ENCODE assay signal across 8 mouse cellular contexts in the genomic region with DNA sequence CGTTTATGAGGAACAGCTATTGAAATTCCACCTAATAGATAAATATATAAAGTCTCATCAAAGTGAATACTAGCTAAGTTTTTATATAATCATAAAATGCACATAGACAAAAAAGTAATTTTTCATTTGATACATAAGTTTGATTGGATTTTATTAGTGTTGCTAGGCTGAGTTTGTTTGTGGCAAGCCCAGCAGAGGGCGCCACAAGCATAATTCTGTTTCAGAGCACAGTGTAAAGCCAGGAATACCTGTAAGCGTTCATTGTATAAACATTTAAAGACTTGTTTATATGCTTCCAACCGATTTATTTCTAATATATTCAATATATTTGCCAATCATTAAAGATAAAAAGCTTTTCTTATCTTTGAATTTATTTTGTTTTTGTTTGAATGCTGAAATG. TPM values are rescaled to one million over a fixed set of nuclear protein-coding genes. Genes with fewer than 3 reads are reported as not detected.
DNase-seq lines count a peak whose midpoint lies in the region; ATAC-seq lines count a peak whose summit lies in the region.
"Had no signal": no experiment of that assay in that cellular context is flagged by ENCODE, and none has a peak within 500 bp of the region (broad histone marks: within the 10 kb centered on the region; RNA-seq: fewer than 3 reads in every experiment).

No protein-coding gene starts in this region.

- H3K4me1 ChIP-seq in liver, embryonic 11.5 days (replicated peaks; ENCODE audit: control insufficient read depth, insufficient read depth, low read length) = no peaks in the 10 kb centered on the region
- H3K4me1 ChIP-seq: neural tube, embryonic 12.5 days had no signal

- no peak overlapping the region for H3K27ac ChIP-seq in liver, embryonic 11.5 days (ENCODE audit: low read depth, low read length)
- H3K27ac ChIP-seq: neural tube, embryonic 12.5 days had no signal

- no peaks in the 10 kb centered on the region for H3K36me3 ChIP-seq in liver, embryonic 11.5 days (ENCODE audit: control insufficient read depth, insufficient read depth, low read length)
- H3K36me3 ChIP-seq: neural tube, embryonic 12.5 days had no signal

- no peaks in the 10 kb centered on the region for H3K9me3 ChIP-seq in liver, embryonic 11.5 days (ENCODE audit: control insufficient read depth, low read length)
- H3K9me3 ChIP-seq: neural tube, embryonic 12.5 days had no signal

- no peak overlapping the region for H3K4me2 ChIP-seq in liver, embryonic 11.5 days
- H3K4me2 ChIP-seq: neural tube, embryonic 12.5 days had no signal

- no peak overlapping the region for H3K4me3 ChIP-seq in liver, embryonic 11.5 days (ENCODE audit: low read depth, low read length)
- H3K4me3 ChIP-seq: neural tube, embryonic 12.5 days had no signal

- 31% methylated on average over 4 of the region's 4 CpGs for WGBS in liver, embryonic 11.5 days

- intact Hi-C loops in left cerebral cortex, postnatal 10 days (cut with DNase I) = loop anchor here (2.0 to 5.0 kb wide), 2 partner anchors 71 to 518 kb away; no protein-coding TSS in a partner anchor

- no peak for ATAC-seq in liver, embryonic 11.5 days (replicated peaks; ENCODE audit: low FRiP score)

- H3K27me3 ChIP-seq in liver, embryonic 11.5 days (replicated peaks; ENCODE audit: control insufficient read depth, insufficient read depth, low read length) = no peaks in the 10 kb centered on the region
- H3K27me3 ChIP-seq: neural tube, embryonic 12.5 days had no signal

- DNase-seq in liver (peak; percentile 57), NIH3T3 (ENCODE audit: low read depth) (peak; percentile 76)
- DNase-seq in liver, embryonic 11.5 days (ENCODE audit: low spot score) = no peak
- DNase-seq in c-Kit-positive CD71-negative TER-119-negative erythroid progenitor cells, embryonic 14.5 days (ENCODE audit: low read depth) = peak; percentile 30
- DNase-seq in gastrocnemius, postnatal 10 days = peak; percentile 66
- peak; percentile 49 to 67 for DNase-seq in left cerebral cortex, postnatal 10 days (ENCODE audit: extremely low spot score in 1 of 2, low spot score in 2 of 2)
- peak; percentile 44 for DNase-seq in retina, postnatal 7 days (ENCODE audit: low read depth, low spot score)

- H3K9ac ChIP-seq in liver, embryonic 11.5 days (ENCODE audit: low read depth, low read length) = no peak overlapping the region
- H3K9ac ChIP-seq: neural tube, embryonic 12.5 days had no signal

RNA-seq across cellular contexts. Expression of a gene that starts 26.3 kb away (rescaled TPM):
- 6.4 and 6.8 TPM in 2 replicates for polyA plus RNA-seq in liver, embryonic 11.5 days (2014; fragmentation: Nextera tagmentation; extraction: Ambion mirVana)
- total RNA-seq in gastrocnemius, postnatal 10 days (2021) = 1 to 10 TPM; 1.6 to 2.8 TPM
- total RNA-seq in left cerebral cortex, postnatal 10 days (2021) = 10 to 100 TPM; 11.8 to 12.5 TPM

RNA-seq across cellular contexts. Expression of a gene that starts 26.6 kb away (rescaled TPM):
- polyA plus RNA-seq in liver, embryonic 11.5 days (2014; fragmentation: Nextera tagmentation; extraction: Ambion mirVana) = 18.9 and 23.7 TPM in 2 replicates
- total RNA-seq in gastrocnemius, postnatal 10 days (2021) = 100 to 1,000 TPM; 141 to 144 TPM
- 100 to 1,000 TPM; 308 to 319 TPM for total RNA-seq in left cerebral cortex, postnatal 10 days (2021)
